Mouse (Mus musculus) B cell, adult (primary cell): ENCODE measurements around the gene Ehd1. TPM values are rescaled to one million over a fixed set of nuclear protein-coding genes. Genes with fewer than 3 reads are reported as not detected.

Source experiments
- total RNA-seq: library from RNA; stranded (reverse); gene quantifications from 4 replicates; pipeline ENCODE4 v1.2.4, GENCODE M21; 2023; ENCODE audit not compliant: inconsistent age

The Ehd1 gene
- 247 to 254 TPM (median 253 TPM) in 4 replicates for total RNA-seq

GRCm38 (mm10) chr19:6276426-6277421 lies at the start of gene Ehd1:
Ehd1 (plus strand) TSS chr19:6276725.

GRCm38 (mm10) chr19:6235084-6236052 lies 41.2 kb upstream of the Ehd1 start, which contains the start of gene Ppp2r5b:
Ppp2r5b (minus strand) TSS chr19:6235872.

DNA sequence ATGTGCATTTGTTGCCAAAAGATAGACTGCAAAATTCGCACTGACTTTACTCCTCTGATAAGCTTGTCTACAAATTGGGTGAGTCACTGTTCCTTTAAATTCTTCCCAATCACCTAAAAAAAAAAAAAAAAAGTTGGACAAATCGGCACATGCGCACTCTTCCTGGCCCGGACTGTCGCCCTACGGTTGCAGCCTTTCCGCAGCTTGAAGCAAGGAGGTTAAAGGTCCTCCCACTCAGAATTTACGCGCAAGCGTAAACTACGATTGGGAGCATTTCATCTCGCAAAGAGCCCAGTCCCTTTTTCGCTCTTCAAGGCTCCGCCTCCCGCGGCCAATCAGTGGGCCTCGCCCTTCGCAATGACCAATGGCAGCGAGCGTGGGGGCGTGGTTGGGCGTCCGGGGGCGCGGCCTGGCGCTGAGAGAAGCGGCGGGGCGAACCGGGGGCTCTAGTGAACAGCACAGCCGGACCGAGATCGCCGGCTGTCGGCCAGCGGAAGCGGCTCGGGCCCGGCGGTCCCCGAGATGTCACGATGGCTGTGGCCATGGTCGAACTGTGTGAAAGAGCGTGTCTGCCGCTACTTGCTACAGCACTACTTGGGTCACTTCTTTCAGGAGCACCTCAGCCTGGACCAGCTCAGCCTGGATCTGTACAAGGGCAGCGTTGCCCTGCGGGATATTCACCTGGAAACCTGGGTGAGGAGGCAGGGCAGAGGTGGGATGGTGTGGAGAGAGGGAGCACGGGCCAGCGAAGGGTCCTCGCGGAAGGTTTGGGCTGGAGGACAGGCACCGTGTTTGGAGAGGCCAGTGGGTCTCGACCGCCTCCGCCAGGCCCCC lies 35.0 kb upstream of the Ehd1 start, which contains the start of gene Atg2a:
Atg2a (plus strand) TSS at position 395 of the 834 bp plus-strand sequence.

DNA sequence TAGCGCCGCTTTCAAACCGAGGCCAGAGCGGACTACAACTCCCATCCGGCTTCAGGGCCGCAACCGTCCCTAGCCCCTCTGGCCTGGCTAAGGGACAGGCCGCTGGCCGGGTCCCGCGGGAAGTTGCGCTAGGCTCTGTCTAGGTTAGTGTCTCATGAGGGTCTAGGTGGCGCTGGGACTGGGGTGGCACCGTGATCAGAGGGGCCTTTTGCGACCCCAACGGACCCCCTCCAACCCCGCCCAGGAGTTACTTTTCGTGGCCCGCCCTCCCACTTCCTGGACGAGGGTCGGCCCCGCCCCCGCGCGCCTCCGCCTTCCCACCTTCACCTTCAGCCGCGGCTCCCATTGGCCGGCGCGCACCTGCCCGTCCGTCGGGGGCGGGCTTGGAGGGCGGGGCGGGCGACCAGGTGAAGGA lies 29.6 kb downstream of the Ehd1 start, which contains the start of gene Cdc42bpg:
Cdc42bpg (plus strand) TSS at position 320 of the 415 bp plus-strand sequence.

DNA sequence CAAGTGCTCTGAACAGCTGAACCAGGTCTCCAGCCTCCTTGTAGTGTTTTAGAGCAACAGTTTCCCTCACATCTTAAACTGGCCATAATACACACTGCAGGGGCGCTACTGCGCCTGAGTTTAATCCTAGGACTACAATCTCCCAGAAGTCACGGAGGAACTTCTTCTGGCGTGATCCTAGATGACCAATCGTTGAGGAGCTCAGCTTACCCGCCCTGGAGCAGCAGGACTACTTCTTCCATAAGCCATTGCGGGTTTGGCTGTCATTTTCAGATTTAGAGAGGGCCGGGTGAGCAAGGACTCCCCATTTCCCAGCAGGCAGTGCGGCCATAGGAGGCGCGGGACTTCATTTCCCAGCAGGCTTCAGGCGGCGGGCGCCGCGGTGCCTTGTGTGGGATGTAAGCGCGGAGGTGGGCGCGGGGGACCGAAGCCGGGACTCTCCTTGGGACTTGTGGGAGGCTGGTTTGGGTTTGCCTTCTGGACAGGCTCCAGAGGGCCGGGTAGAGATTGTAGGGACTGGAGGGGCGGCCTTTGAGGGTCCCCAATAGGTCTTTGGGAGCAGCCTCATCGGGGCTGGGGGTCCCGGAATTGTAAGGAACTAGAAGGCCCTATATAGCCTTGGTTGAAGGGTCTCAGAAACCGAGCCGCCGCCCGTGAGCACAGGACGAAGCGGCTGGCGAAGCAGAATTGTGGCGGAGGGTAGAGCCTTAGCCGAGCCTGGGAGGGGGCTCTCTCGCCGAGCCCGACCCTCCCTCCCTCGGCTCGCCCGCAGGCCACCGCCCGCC lies 58.3 kb downstream of the Ehd1 start, which contains the start of gene Men1:
Men1 (plus strand) TSS at position 307 of the 785 bp plus-strand sequence.

GRCm38 (mm10) chr19:6340524-6341452 lies 64.3 kb downstream of the Ehd1 start, which contains the start of gene Map4k2:
Map4k2 (plus strand) TSS chr19:6341135.

Other genes with a start within 250 kb of the Ehd1 start
- gene Syvn1, start 230.1 kb upstream of the Ehd1 start, total RNA-seq, result 176 to 196 TPM (median 188 TPM) in 4 replicates
- gene Mrpl49, start 218.9 kb upstream of the Ehd1 start, total RNA-seq, result 14.5 to 19.1 TPM (median 18.6 TPM) in 4 replicates
- 3,370 to 3,487 TPM (median 3,432 TPM) in 4 replicates for gene Fau, start 218.9 kb upstream of the Ehd1 start, total RNA-seq
- gene Znhit2, start 215.5 kb upstream of the Ehd1 start, total RNA-seq, result 11.7 to 16.6 TPM (median 12.9 TPM) in 4 replicates
- gene Tm7sf2, start 208.4 kb upstream of the Ehd1 start, total RNA-seq, result 9.3 to 20.4 TPM (median 16.4 TPM) in 4 replicates
- gene Vps51, start 199.5 kb upstream of the Ehd1 start, total RNA-seq, result 88.4 to 98.7 TPM (median 94.0 TPM) in 4 replicates
- gene Tmem262, start 196.7 kb upstream of the Ehd1 start, total RNA-seq, result not detected in 4 replicates
- 1.0 to 1.4 TPM in 2 of 4 replicates, not detected in the others for gene Gm28374, start 194.5 kb upstream of the Ehd1 start, total RNA-seq
- 52.4 to 58.0 TPM (median 54.3 TPM) in 4 replicates for gene Zfpl1, start 191.8 kb upstream of the Ehd1 start, total RNA-seq
- 1.4 to 3.9 TPM (median 2.2 TPM) in 4 replicates for gene Cdca5, start 191.7 kb upstream of the Ehd1 start, total RNA-seq
- not detected in 4 replicates for gene AC131692.1, start 182.3 kb upstream of the Ehd1 start, total RNA-seq
- gene Naaladl1, start 170.9 kb upstream of the Ehd1 start, total RNA-seq, result not detected in 4 replicates
- 8.1 to 10.4 TPM (median 8.8 TPM) in 4 replicates for gene Sac3d1, start 158.1 kb upstream of the Ehd1 start, total RNA-seq
- gene Snx15, start 148.4 kb upstream of the Ehd1 start, total RNA-seq, result 28.8 to 34.9 TPM (median 32.1 TPM) in 4 replicates
- gene Batf2, start 135.7 kb upstream of the Ehd1 start, total RNA-seq, result not detected in 4 replicates
- gene Arl2, start 135.2 kb upstream of the Ehd1 start, total RNA-seq, result 28.2 to 35.1 TPM (median 33.3 TPM) in 4 replicates
- gene Majin, start 92.3 kb upstream of the Ehd1 start, total RNA-seq, result not detected in 4 replicates
- not detected in 4 replicates for gene Gpha2, start 50.3 kb upstream of the Ehd1 start, total RNA-seq
- 23.9 to 27.8 TPM (median 25.9 TPM) in 4 replicates for gene Ppp2r5b, start 40.9 kb upstream of the Ehd1 start, total RNA-seq
- 163 to 191 TPM (median 175 TPM) in 4 replicates for gene Atg2a, start 35.1 kb upstream of the Ehd1 start, total RNA-seq
- gene Cdc42bpg, start 29.7 kb downstream of the Ehd1 start, total RNA-seq, result 13.9 to 18.0 TPM (median 15.4 TPM) in 4 replicates
- 39.8 to 42.8 TPM (median 40.9 TPM) in 4 replicates for gene Men1, start 58.3 kb downstream of the Ehd1 start, total RNA-seq
- 591 to 639 TPM (median 615 TPM) in 4 replicates for gene Map4k2, start 64.4 kb downstream of the Ehd1 start, total RNA-seq
- 917 to 1,004 TPM (median 992 TPM) in 4 replicates for gene Sf1, start 87.0 kb downstream of the Ehd1 start, total RNA-seq
- 21.0 to 29.6 TPM (median 25.9 TPM) in 4 replicates for gene Pygm, start 107.7 kb downstream of the Ehd1 start, total RNA-seq
- 716 to 754 TPM (median 727 TPM) in 4 replicates for gene Rasgrp2, start 122.6 kb downstream of the Ehd1 start, total RNA-seq
- 0.78 to 2.7 TPM (median 1.1 TPM) in 4 replicates for gene Nrxn2, start 142.0 kb downstream of the Ehd1 start, total RNA-seq